Mouse (Mus musculus) hindbrain, embryonic 11.5 days (tissue): Measurements from ENCODE around the gene Cntnap1. TPM values are rescaled to one million over a fixed set of nuclear protein-coding genes. Genes with fewer than 3 reads are reported as not detected.

Source experiments
- ATAC-seq: fragments of 200-750 bp; cut with Nextera tagmentation; 2 replicates; pipeline ENCODE4 v1.8.0; 2017; ENCODE audit warnings: mild to moderate bottlenecking, moderate TSS enrichment, moderate library complexity; ENCODE audit not compliant: low FRiP score
- DNase-seq: peaks from one replicate; pipeline ENCODE4 v3.0.0-alpha.2; 2015; ENCODE audit warnings: low spot score
- H3K27ac ChIP-seq: fragments of 300-500 bp; sonication (generic); 2 replicates; pipeline ENCODE4 v1.5.1; 2014; ENCODE audit warnings: mild to moderate bottlenecking, low read depth, low read length
- H3K27me3 ChIP-seq: fragments of 300-500 bp; sonication (generic); 2 replicates; pipeline ENCODE4 v1.6.1; 2014; ENCODE audit warnings: mild to moderate bottlenecking, low read length, moderate library complexity, mixed read lengths; ENCODE audit not compliant: control insufficient read depth, insufficient read depth
- H3K36me3 ChIP-seq: fragments of 300-500 bp; sonication (generic); 2 replicates; pipeline ENCODE4 v1.6.1; 2014; ENCODE audit warnings: mild to moderate bottlenecking, low read length, moderate library complexity, mixed read lengths; ENCODE audit not compliant: control insufficient read depth, insufficient read depth
- H3K4me1 ChIP-seq: fragments of 300-500 bp; sonication (generic); replicated peaks from 2 replicates; pipeline ENCODE4 v1.6.1; 2014; ENCODE audit warnings: low read length, mixed read lengths; ENCODE audit not compliant: control insufficient read depth, insufficient read depth
- H3K4me2 ChIP-seq: fragments of 300-500 bp; sonication (generic); replicated peaks from 2 replicates; pipeline ENCODE4 v1.6.1; 2014; ENCODE audit warnings: mild to moderate bottlenecking, low read depth, low read length
- H3K4me3 ChIP-seq: fragments of 300-500 bp; sonication (generic); 2 replicates; pipeline ENCODE4 v1.5.1; 2014; ENCODE audit warnings: low read depth, low read length
- H3K9ac ChIP-seq: fragments of 300-500 bp; sonication (generic); 2 replicates; pipeline ENCODE4 v1.6.1; 2014; ENCODE audit warnings: low read depth, low read length
- H3K9me3 ChIP-seq: fragments of 300-500 bp; sonication (generic); 2 replicates; pipeline ENCODE4 v1.6.1; 2016; ENCODE audit warnings: low read length; ENCODE audit not compliant: control insufficient read depth
- WGBS: fragments of 180-500 bp; shearing (Covaris S2); extraction: QIAGEN DNeasy Blood & Tissue Kit; methylation state at CpG from one replicate; pipeline ENCODE4 v1.1.7; 2014; 5-methylcytosine and 5-hydroxymethylcytosine counted together
- polyA plus RNA-seq: library from polyadenylated mRNA; unstranded; fragments of >200 nt; fragmentation: Nextera tagmentation; extraction: Ambion mirVana; gene quantifications from 2 replicates; pipeline ENCODE4 v1.2.1, GENCODE M21; 2014

Cntnap1 gene
- polyA plus RNA-seq, 1 experiment from 2014 or later: 0.29 TPM

GRCm38 (mm10) chr11:101233240-101233639, 62.9 kb downstream of the Cntnap1 start:
- no peaks in the 10 kb centered on the region for H3K36me3 ChIP-seq
- no peak for ATAC-seq
- H3K4me1 ChIP-seq: 0 out of 2 replicates have a peak, but pooled peaks cover 3% of the 10 kb centered on the region
- H3K4me3 ChIP-seq: no peak overlapping the region
- no peak overlapping the region for H3K9ac ChIP-seq
- no peaks in the 10 kb centered on the region for H3K27me3 ChIP-seq
- no peak for DNase-seq
- WGBS: 100% methylated on average over 1 of the region's 1 CpGs
- H3K9me3 ChIP-seq: no peaks in the 10 kb centered on the region
- H3K27ac ChIP-seq: no peak overlapping the region
- no peak overlapping the region for H3K4me2 ChIP-seq

- Histone ChIP-seq H3K27ac (no peak overlapping the region), H3K36me3 (no peaks in the 10 kb centered on the region), H3K27me3 (no peaks in the 10 kb centered on the region), H3K4me3 (no peak overlapping the region), H3K9me3 (no peaks in the 10 kb centered on the region), H3K4me2 (no peak overlapping the region), H3K9ac (no peak overlapping the region), H3K4me1 (0 out of 2 replicates have a peak, but pooled peaks cover 3% of the 10 kb centered on the region)
- DNase-seq: no peak
- ATAC-seq: no peak
Measured at GRCm38 (mm10) chr11:101234124-101234523, 63.8 kb downstream of the Cntnap1 start.

- no peak for ATAC-seq
Measured at GRCm38 (mm10) chr11:101235429-101235828, 65.1 kb downstream of the Cntnap1 start.

GRCm38 (mm10) chr11:101236782-101237181, 66.5 kb downstream of the Cntnap1 start:
- Histone ChIP-seq H3K4me1 (no peaks in the 10 kb centered on the region), H3K9ac (no peak overlapping the region), H3K27ac (no peak overlapping the region), H3K4me3 (no peak overlapping the region), H3K4me2 (no peak overlapping the region), H3K36me3 (no peaks in the 10 kb centered on the region), H3K9me3 (no peaks in the 10 kb centered on the region), H3K27me3 (no peaks in the 10 kb centered on the region)
- ATAC-seq (no peak), DNase-seq (no peak)
- 89% methylated on average over 5 of the region's 5 CpGs for WGBS

More at GRCm38 (mm10) chr11:101235429-101235828, 65.1 kb downstream of the Cntnap1 start:
- 0 out of 2 replicates have a peak, but pooled peaks cover 3% of the 10 kb centered on the region for H3K4me1 ChIP-seq
- no peak overlapping the region for H3K4me2 ChIP-seq
- no peak overlapping the region for H3K4me3 ChIP-seq
- no peak overlapping the region for H3K27ac ChIP-seq
- H3K9me3 ChIP-seq: no peaks in the 10 kb centered on the region
- H3K36me3 ChIP-seq: no peaks in the 10 kb centered on the region
- DNase-seq: no peak
- H3K9ac ChIP-seq: no peak overlapping the region
- no peaks in the 10 kb centered on the region for H3K27me3 ChIP-seq

- DNase-seq (no peak), ATAC-seq (no peak)
- H3K4me3 ChIP-seq: no peak overlapping the region
- H3K36me3 ChIP-seq: no peaks in the 10 kb centered on the region
- H3K4me2 ChIP-seq: no peak overlapping the region
- no peaks in the 10 kb centered on the region for H3K4me1 ChIP-seq
- 56% methylated on average over 5 of the region's 5 CpGs for WGBS
- H3K9me3 ChIP-seq: no peaks in the 10 kb centered on the region
- H3K27ac ChIP-seq: no peak overlapping the region
- no peaks in the 10 kb centered on the region for H3K27me3 ChIP-seq
- H3K9ac ChIP-seq: no peak overlapping the region
Measured at GRCm38 (mm10) chr11:101238071-101238647, 67.8 kb downstream of the Cntnap1 start.

Other genes with a start within 250 kb of the Cntnap1 start
- gene Stat3, start 231.0 kb upstream of the Cntnap1 start, polyA plus RNA-seq: 25.6 and 33.3 TPM in 2 replicates
- 11.9 and 13.2 TPM in 2 replicates for gene Cavin1, start 199.6 kb upstream of the Cntnap1 start, polyA plus RNA-seq
- gene Atp6v0a1, start 161.1 kb upstream of the Cntnap1 start, polyA plus RNA-seq: 48.5 and 49.3 TPM in 2 replicates
- gene Naglu, start 100.5 kb upstream of the Cntnap1 start, polyA plus RNA-seq: 5.8 and 5.9 TPM in 2 replicates
- gene Hsd17b1, start 92.1 kb upstream of the Cntnap1 start, polyA plus RNA-seq: not detected in 2 replicates
- 50.9 and 51.6 TPM in 2 replicates for gene Coasy, start 88.0 kb upstream of the Cntnap1 start, polyA plus RNA-seq
- 57.1 and 57.3 TPM in 2 replicates for gene Mlx, start 83.2 kb upstream of the Cntnap1 start, polyA plus RNA-seq
- gene Psmc3ip, start 75.1 kb upstream of the Cntnap1 start, polyA plus RNA-seq: 54.3 and 54.8 TPM in 2 replicates
- gene Retreg3, start 50.6 kb upstream of the Cntnap1 start, polyA plus RNA-seq: 10.7 and 12.0 TPM in 2 replicates
- 97.7 and 98.6 TPM in 2 replicates for gene Tubg1, start 50.6 kb upstream of the Cntnap1 start, polyA plus RNA-seq
- gene Tubg2, start 14.6 kb upstream of the Cntnap1 start, polyA plus RNA-seq: 5.5 and 5.7 TPM in 2 replicates
- gene Plekhh3, start 828 bp downstream of the Cntnap1 start, polyA plus RNA-seq: 7.7 and 8.2 TPM in 2 replicates
- 0.19 TPM in 1 of 2 replicates, not detected in the other for gene Ccr10, start 4.9 kb downstream of the Cntnap1 start, polyA plus RNA-seq
- gene Ezh1, start 55.9 kb downstream of the Cntnap1 start, polyA plus RNA-seq: 11.1 and 11.5 TPM in 2 replicates
- gene Ramp2, start 75.5 kb downstream of the Cntnap1 start, polyA plus RNA-seq: 63.0 and 71.9 TPM in 2 replicates
- 117 and 119 TPM in 2 replicates for gene Vps25, start 83.2 kb downstream of the Cntnap1 start, polyA plus RNA-seq
- gene Wnk4, start 90.0 kb downstream of the Cntnap1 start, polyA plus RNA-seq: 5.2 and 6.0 TPM in 2 replicates
- 1.3 and 1.7 TPM in 2 replicates for gene Cntd1, start 108.5 kb downstream of the Cntnap1 start, polyA plus RNA-seq
- 213 and 217 TPM in 2 replicates for gene Coa3, start 108.6 kb downstream of the Cntnap1 start, polyA plus RNA-seq
- 166 and 178 TPM in 2 replicates for gene Becn1, start 131.8 kb downstream of the Cntnap1 start, polyA plus RNA-seq
- 138 and 143 TPM in 2 replicates for gene Psme3, start 145.7 kb downstream of the Cntnap1 start, polyA plus RNA-seq
- gene Aoc2, start 154.5 kb downstream of the Cntnap1 start, polyA plus RNA-seq: 1.4 and 1.8 TPM in 2 replicates
- 0.10 TPM in 1 of 2 replicates, not detected in the other for gene Aoc3, start 160.1 kb downstream of the Cntnap1 start, polyA plus RNA-seq
- gene G6pc, start 197.0 kb downstream of the Cntnap1 start, polyA plus RNA-seq: not detected in 2 replicates
- 90.9 and 97.5 TPM in 2 replicates for gene Aarsd1, start 247.1 kb downstream of the Cntnap1 start, polyA plus RNA-seq